Mouse (Mus musculus) spleen, postnatal 14 days (tissue): ENCODE measurements at regions not wholly inside any gene's neighbourhood (a gene's known extent, or its start where the extent isn't known, plus 50 kb on each side); places are given as distances from the start of the nearest gene placed in this dataset.
"Not testable (repeated sequence)": the region's sequence is repeated elsewhere in the genome, so short reads cannot be mapped to it uniquely, and the experiment has no call there.

Experiments used
- DNase-seq, 2 experiments: peaks; one replicate each; pipeline ENCODE4 v3.0.0; 2021 to 2022; ENCODE audit warnings: low spot score in 2 of 2

DNA sequence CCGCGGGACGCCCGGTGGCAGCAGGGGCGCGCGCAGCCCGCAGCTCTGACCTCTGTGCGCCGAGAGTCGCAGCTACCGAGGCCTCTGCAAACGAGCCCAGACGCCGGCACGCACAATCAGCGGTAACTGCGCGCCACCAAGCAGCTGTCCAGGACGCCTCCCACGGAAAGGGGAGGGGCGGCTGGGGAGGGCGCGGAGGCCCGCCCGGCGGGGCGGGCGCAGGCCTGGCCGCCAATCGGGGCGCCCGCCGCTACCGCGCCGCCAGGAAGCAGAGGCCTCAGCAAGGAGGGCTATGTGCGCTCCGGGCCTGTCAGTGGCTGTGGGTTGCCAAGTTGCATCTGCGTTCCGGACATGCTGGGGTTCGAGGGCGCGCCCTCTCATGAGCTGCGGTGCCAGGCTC, 613.3 kb upstream of the Ywhaq start:
- DNase-seq = peak in 1 of 2 experiments; percentile 5

DNA sequence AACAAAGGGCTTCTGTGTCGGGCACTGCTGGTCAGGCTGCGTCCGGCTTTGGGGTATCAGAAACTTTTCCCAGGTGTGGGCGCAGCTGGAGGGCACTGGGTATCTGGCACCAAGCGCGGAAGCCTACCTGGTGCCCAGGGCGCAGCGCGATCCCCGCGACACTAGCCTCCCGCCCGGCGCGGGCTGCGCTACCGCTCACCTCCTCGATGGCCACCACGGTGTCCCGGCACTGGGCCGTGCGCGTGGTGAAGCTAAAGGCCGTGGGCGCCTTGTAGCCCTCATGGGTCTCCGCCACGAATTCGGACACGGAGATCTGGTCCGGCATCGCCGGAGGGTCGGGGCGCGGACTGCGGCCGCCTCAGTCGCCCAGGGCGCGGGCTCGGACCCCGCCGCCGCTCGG, 612.8 kb upstream of the Ywhaq start:
- DNase-seq = not testable (repeated sequence)
